Mouse (Mus musculus) embryonic fibroblast, embryonic 13.5 days (primary cell): ENCODE measurements around the gene Fancc.

ENCODE experiments used
- CTCF ChIP-seq: IDR thresholded peaks from 2 replicates; pipeline ENCODE4 v1.5.1; 2011; ENCODE audit warnings: mild to moderate bottlenecking, control low read depth, low read length, moderate library complexity, borderline replicate concordance; ENCODE audit not compliant: insufficient read depth
- POLR2A ChIP-seq: IDR thresholded peaks from 2 replicates; pipeline ENCODE4 v1.6.1; 2011; ENCODE audit warnings: low read depth, mild to moderate bottlenecking, control low read depth, low read length, moderate library complexity

DNA sequence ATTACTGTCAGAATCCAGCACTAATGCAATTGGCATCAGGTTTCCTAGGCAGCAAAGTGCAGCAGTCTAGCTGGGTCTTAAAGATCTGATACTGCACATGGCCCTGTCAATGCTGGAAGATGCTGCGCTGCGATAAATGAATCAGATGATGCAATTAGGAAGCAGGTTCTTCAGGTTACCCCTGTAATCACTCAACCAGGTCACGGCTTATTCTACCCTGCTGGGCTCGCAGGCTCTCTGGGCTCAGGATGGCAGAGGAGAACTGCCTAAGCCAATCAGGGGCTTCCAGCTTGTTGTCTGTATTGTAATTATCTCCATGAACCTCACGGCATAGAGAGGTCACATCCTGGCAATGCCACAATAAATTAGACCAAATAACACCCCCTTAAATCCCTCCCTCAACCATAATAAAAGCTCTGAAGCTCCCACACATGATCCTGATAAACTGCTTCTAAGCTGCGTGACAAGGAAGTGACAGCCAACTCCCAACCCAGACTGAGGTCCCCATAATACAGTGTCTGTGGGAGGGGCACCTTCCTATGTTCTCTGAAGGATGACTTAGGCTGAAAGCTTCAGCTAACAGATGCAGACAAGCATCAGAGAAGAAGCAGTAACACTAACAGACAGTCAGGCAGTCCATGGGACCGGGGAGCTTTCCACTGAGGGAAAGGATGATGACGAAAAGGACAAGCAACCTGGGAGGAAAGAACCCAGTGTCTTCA is 159.7 kb downstream of the Fancc start:
- TF ChIP-seq POLR2A (no peak), CTCF (no peak)
